Mouse (Mus musculus) hindbrain, embryonic 13.5 days (tissue): ENCODE results near the gene Lgr5. TPM values are rescaled to one million over a fixed set of nuclear protein-coding genes. Genes with fewer than 3 reads are reported as not detected.

ENCODE experiments used
- ATAC-seq: fragments of 200-750 bp; cut with Nextera tagmentation; 2 replicates; pipeline ENCODE4 v1.8.0; 2017; ENCODE audit warnings: moderate TSS enrichment; ENCODE audit not compliant: low FRiP score
- H3K27ac ChIP-seq: fragments of 300-500 bp; sonication (generic); 2 replicates; pipeline ENCODE4 v1.5.1; 2015; ENCODE audit warnings: inconsistent platforms, mild to moderate bottlenecking, moderate library complexity
- H3K27me3 ChIP-seq: fragments of 300-500 bp; sonication (generic); 2 replicates; pipeline ENCODE4 v1.6.1; 2015; ENCODE audit warnings: mild to moderate bottlenecking, inconsistent platforms
- H3K36me3 ChIP-seq: fragments of 300-500 bp; sonication (generic); 2 replicates; pipeline ENCODE4 v1.6.1; 2015; ENCODE audit warnings: mild to moderate bottlenecking, inconsistent platforms
- H3K4me1 ChIP-seq: fragments of 300-500 bp; sonication (generic); replicated peaks from 2 replicates; pipeline ENCODE4 v1.6.1; 2015; ENCODE audit warnings: inconsistent platforms
- H3K4me2 ChIP-seq: fragments of 300-500 bp; sonication (generic); 2 replicates; pipeline ENCODE4 v1.6.1; 2015; ENCODE audit warnings: inconsistent platforms, mild to moderate bottlenecking, moderate library complexity
- H3K4me3 ChIP-seq: fragments of 300-500 bp; sonication (generic); 2 replicates; pipeline ENCODE4 v1.5.1; 2015; ENCODE audit warnings: mild to moderate bottlenecking, inconsistent platforms
- H3K9ac ChIP-seq: fragments of 300-500 bp; sonication (generic); 2 replicates; pipeline ENCODE4 v1.6.1; 2015; ENCODE audit warnings: mild to moderate bottlenecking, inconsistent platforms
- H3K9me3 ChIP-seq: fragments of 300-500 bp; sonication (generic); 2 replicates; pipeline ENCODE4 v1.6.1; 2016; ENCODE audit warnings: inconsistent platforms
- WGBS: fragments of 180-500 bp; shearing (Covaris S2); methylation state at CpG from one replicate; pipeline ENCODE4 v1.1.7; 2015; 5-methylcytosine and 5-hydroxymethylcytosine counted together
- polyA plus RNA-seq: library from polyadenylated mRNA; unstranded; fragments of >200 nt; fragmentation: Nextera tagmentation; extraction: Ambion mirVana; gene quantifications from 2 replicates; pipeline ENCODE4 v1.2.1, GENCODE M21; 2015

The Lgr5 gene
- polyA plus RNA-seq, 1 experiment from 2014 or later, result 3.0 TPM

GRCm38 (mm10) chr10:115528892-115529291 is 58.7 kb downstream of the Lgr5 start:
- Histone ChIP-seq H3K27me3 (no peaks in the 10 kb centered on the region), H3K9ac (no peak overlapping the region), H3K4me3 (no peak overlapping the region), H3K36me3 (no peaks in the 10 kb centered on the region), H3K4me2 (no peak overlapping the region), H3K4me1 (no peaks in the 10 kb centered on the region), H3K9me3 (no peaks in the 10 kb centered on the region), H3K27ac (no peak overlapping the region)
- 76% methylated on average over 4 of the region's 4 CpGs for WGBS
- no peak for ATAC-seq

GRCm38 (mm10) chr10:115521081-115521451 is 66.5 kb downstream of the Lgr5 start:
- Histone ChIP-seq H3K4me1 (peaks cover 8% of the 10 kb centered on the region; the same call in 1 of the 2 replicates), H3K4me3 (no peak overlapping the region), H3K9ac (no peak overlapping the region), H3K4me2 (peak overlapping the region; percentile 17; the same call in 1 of the 2 replicates), H3K27me3 (no peaks in the 10 kb centered on the region), H3K9me3 (no peaks in the 10 kb centered on the region), H3K27ac (no peak overlapping the region), H3K36me3 (no peaks in the 10 kb centered on the region)
- WGBS, result 5% methylated on average over 4 of the region's 4 CpGs
- no peak for ATAC-seq

- Histone ChIP-seq H3K27me3 (no peaks in the 10 kb centered on the region), H3K9me3 (no peaks in the 10 kb centered on the region), H3K9ac (no peak overlapping the region), H3K4me2 (peak overlapping the region; percentile 17; the same call in 1 of the 2 replicates), H3K4me1 (peaks cover 8% of the 10 kb centered on the region; the same call in 1 of the 2 replicates), H3K27ac (no peak overlapping the region), H3K36me3 (no peaks in the 10 kb centered on the region), H3K4me3 (no peak overlapping the region)
- no peak for ATAC-seq
- WGBS, result 37% methylated on average over 17 of the region's 17 CpGs
Observed at GRCm38 (mm10) chr10:115520200-115521080, 67.1 kb downstream of the Lgr5 start.

- 93% methylated on average over 3 of the region's 3 CpGs for WGBS
- H3K36me3 ChIP-seq, result no peaks in the 10 kb centered on the region
- H3K4me3 ChIP-seq, result no peak overlapping the region
- no peak overlapping the region for H3K27ac ChIP-seq
- H3K4me2 ChIP-seq, result no peak overlapping the region
- ATAC-seq, result no peak
- H3K9me3 ChIP-seq, result no peaks in the 10 kb centered on the region
- H3K27me3 ChIP-seq, result no peaks in the 10 kb centered on the region
- H3K4me1 ChIP-seq, result peaks cover 8% of the 10 kb centered on the region; the same call in 1 of the 2 replicates
- H3K9ac ChIP-seq, result no peak overlapping the region
Observed at GRCm38 (mm10) chr10:115518845-115519244, 68.7 kb downstream of the Lgr5 start.

GRCm38 (mm10) chr10:115515503-115515902 is 72.1 kb downstream of the Lgr5 start:
- no peaks in the 10 kb centered on the region for H3K27me3 ChIP-seq
- H3K4me3 ChIP-seq, result no peak overlapping the region
- 0 out of 2 replicates have a peak, but pooled peaks cover 3% of the 10 kb centered on the region for H3K4me1 ChIP-seq
- no peak overlapping the region for H3K27ac ChIP-seq
- no peaks in the 10 kb centered on the region for H3K9me3 ChIP-seq
- 89% methylated on average over 7 of the region's 7 CpGs for WGBS
- H3K4me2 ChIP-seq, result no peak overlapping the region
- H3K9ac ChIP-seq, result no peak overlapping the region
- no peaks in the 10 kb centered on the region for H3K36me3 ChIP-seq
- no peak for ATAC-seq

GRCm38 (mm10) chr10:115510959-115511358 is 76.6 kb downstream of the Lgr5 start:
- Histone ChIP-seq H3K27me3 (no peaks in the 10 kb centered on the region), H3K4me2 (no peak overlapping the region), H3K9ac (no peak overlapping the region), H3K4me3 (no peak overlapping the region), H3K4me1 (no peaks in the 10 kb centered on the region), H3K27ac (no peak overlapping the region), H3K36me3 (no peaks in the 10 kb centered on the region), H3K9me3 (no peaks in the 10 kb centered on the region)
- no peak for ATAC-seq
- 92% methylated on average over 5 of the region's 5 CpGs for WGBS

- Histone ChIP-seq H3K4me3 (no peak overlapping the region), H3K4me2 (no peak overlapping the region), H3K4me1 (no peaks in the 10 kb centered on the region), H3K9ac (no peak overlapping the region), H3K9me3 (no peaks in the 10 kb centered on the region), H3K27ac (no peak overlapping the region), H3K27me3 (no peaks in the 10 kb centered on the region), H3K36me3 (no peaks in the 10 kb centered on the region)
- no peak for ATAC-seq
- 94% methylated on average over 16 of the region's 16 CpGs for WGBS
Observed at GRCm38 (mm10) chr10:115505631-115506239, 81.8 kb downstream of the Lgr5 start.

GRCm38 (mm10) chr10:115505155-115505554 is 82.4 kb downstream of the Lgr5 start:
- Histone ChIP-seq H3K4me3 (no peak overlapping the region), H3K4me2 (no peak overlapping the region), H3K9me3 (no peaks in the 10 kb centered on the region), H3K36me3 (no peaks in the 10 kb centered on the region), H3K9ac (no peak overlapping the region), H3K27ac (no peak overlapping the region), H3K27me3 (no peaks in the 10 kb centered on the region), H3K4me1 (no peaks in the 10 kb centered on the region)
- no peak for ATAC-seq
- WGBS, result 93% methylated on average over 10 of the region's 10 CpGs

GRCm38 (mm10) chr10:115493778-115494141 is 93.8 kb downstream of the Lgr5 start:
- Histone ChIP-seq H3K9ac (peak overlapping the region; percentile 29; the same call in 1 of the 2 replicates), H3K4me2 (peak overlapping the region; percentile 51), H3K4me3 (peak overlapping the region; percentile 19; the same call in 1 of the 2 replicates), H3K27ac (no peak overlapping the region), H3K9me3 (no peaks in the 10 kb centered on the region), H3K27me3 (no peaks in the 10 kb centered on the region), H3K4me1 (peaks cover 16% of the 10 kb centered on the region), H3K36me3 (no peaks in the 10 kb centered on the region)
- ATAC-seq, result no peak
- 6% methylated on average over 7 of the region's 7 CpGs for WGBS

GRCm38 (mm10) chr10:115492956-115493777 is 94.4 kb downstream of the Lgr5 start:
- 0 out of 2 replicates have a peak, but pooled peaks have one; percentile 59 for ATAC-seq
- H3K4me3 ChIP-seq, result peak overlapping the region; percentile 19; the same call in 1 of the 2 replicates
- H3K27ac ChIP-seq, result 0 out of 2 replicates have a peak overlapping the region, but pooled peaks have one; percentile 12
- peaks cover 16% of the 10 kb centered on the region for H3K4me1 ChIP-seq
- H3K4me2 ChIP-seq, result peak overlapping the region; percentile 51
- no peaks in the 10 kb centered on the region for H3K27me3 ChIP-seq
- no peaks in the 10 kb centered on the region for H3K36me3 ChIP-seq
- H3K9me3 ChIP-seq, result no peaks in the 10 kb centered on the region
- 43% methylated on average over 12 of the region's 12 CpGs for WGBS
- peak overlapping the region; percentile 29; the same call in 1 of the 2 replicates for H3K9ac ChIP-seq

GRCm38 (mm10) chr10:115491803-115492510 is 95.6 kb downstream of the Lgr5 start:
- no peak for ATAC-seq
- Histone ChIP-seq H3K9me3 (no peaks in the 10 kb centered on the region), H3K9ac (no peak overlapping the region), H3K27me3 (no peaks in the 10 kb centered on the region), H3K4me1 (peaks cover 16% of the 10 kb centered on the region), H3K27ac (no peak overlapping the region), H3K4me3 (no peak overlapping the region), H3K36me3 (no peaks in the 10 kb centered on the region), H3K4me2 (no peak overlapping the region)
- WGBS, result 92% methylated on average over 7 of the region's 7 CpGs
